Mouse (Mus musculus) regulatory T cell (primary cell): ENCODE data around the gene Bid.

Experiments used
- in situ Hi-C: fragments of 300-600 bp; cut with MboI, MseI; formaldehyde crosslinking; loops from one replicate; pipeline ENCODE4 v1.15.1; 2025; ENCODE audit warnings: high pct_unique_total_duplicates

Gene Bid

GRCm38 (mm10) chr6:120916074-120916971, at the start of gene Bid:
Bid (minus strand) TSS chr6:120916853.
- in situ Hi-C loops, result no loop called here

- in situ Hi-C loops, result no loop called here
Observed at GRCm38 (mm10) chr6:120965814-120966213, 49.2 kb upstream of the Bid start.

GRCm38 (mm10) chr6:120964179-120964578, 47.5 kb upstream of the Bid start:
- in situ Hi-C loops, result no loop called here

- in situ Hi-C loops, result no loop called here
Observed at GRCm38 (mm10) chr6:120960338-120961030, 43.8 kb upstream of the Bid start.

GRCm38 (mm10) chr6:120957331-120957730, 40.7 kb upstream of the Bid start:
- in situ Hi-C loops, result loop anchor here (10.0 kb wide), 1 partner anchor 407 kb away; no protein-coding TSS in a partner anchor

- in situ Hi-C loops, result loop anchor here (10.0 kb wide), 1 partner anchor 408 kb away; no protein-coding TSS in a partner anchor
Observed at GRCm38 (mm10) chr6:120956259-120957161, 39.9 kb upstream of the Bid start.

GRCm38 (mm10) chr6:120955215-120955614, 38.6 kb upstream of the Bid start:
- in situ Hi-C loops, result loop anchor here (10.0 kb wide), 1 partner anchor 410 kb away; no protein-coding TSS in a partner anchor

GRCm38 (mm10) chr6:120954241-120954640, 37.6 kb upstream of the Bid start:
- in situ Hi-C loops, result loop anchor here (10.0 kb wide), 1 partner anchor 411 kb away; no protein-coding TSS in a partner anchor

GRCm38 (mm10) chr6:120952475-120952874, 35.8 kb upstream of the Bid start:
- in situ Hi-C loops, result loop anchor here (10.0 kb wide), 1 partner anchor 412 kb away; no protein-coding TSS in a partner anchor

- in situ Hi-C loops, result loop anchor here (10.0 kb wide), 1 partner anchor 413 kb away; no protein-coding TSS in a partner anchor
Observed at GRCm38 (mm10) chr6:120951311-120951710, 34.7 kb upstream of the Bid start.

GRCm38 (mm10) chr6:120945510-120945909, 28.9 kb upstream of the Bid start:
- in situ Hi-C loops, result no loop called here

- in situ Hi-C loops, result no loop called here
Observed at GRCm38 (mm10) chr6:120943964-120944363, 27.3 kb upstream of the Bid start.

- in situ Hi-C loops, result no loop called here
Observed at GRCm38 (mm10) chr6:120943551-120943950, 26.9 kb upstream of the Bid start.

GRCm38 (mm10) chr6:120943079-120943478, 26.4 kb upstream of the Bid start:
- in situ Hi-C loops, result no loop called here

- in situ Hi-C loops, result no loop called here
Observed at GRCm38 (mm10) chr6:120941575-120941974, 24.9 kb upstream of the Bid start.

- in situ Hi-C loops, result no loop called here
Observed at GRCm38 (mm10) chr6:120941084-120941481, 24.4 kb upstream of the Bid start.

- in situ Hi-C loops, result no loop called here
Observed at GRCm38 (mm10) chr6:120940446-120941083, 23.9 kb upstream of the Bid start.

- in situ Hi-C loops, result no loop called here
Observed at GRCm38 (mm10) chr6:120939783-120940182, 23.1 kb upstream of the Bid start.

- in situ Hi-C loops, result no loop called here
Observed at GRCm38 (mm10) chr6:120938763-120939450, 22.3 kb upstream of the Bid start.

- in situ Hi-C loops, result no loop called here
Observed at GRCm38 (mm10) chr6:120937999-120938608, 21.5 kb upstream of the Bid start.
